Mouse (Mus musculus): Measurements from ENCODE around the gene Dnajb12. TPM values are rescaled to one million over a fixed set of nuclear protein-coding genes. Genes with fewer than 3 reads are reported as not detected.

Dnajb12 gene
- polyA plus RNA-seq, 1 experiment: 86.2 TPM

DNA sequence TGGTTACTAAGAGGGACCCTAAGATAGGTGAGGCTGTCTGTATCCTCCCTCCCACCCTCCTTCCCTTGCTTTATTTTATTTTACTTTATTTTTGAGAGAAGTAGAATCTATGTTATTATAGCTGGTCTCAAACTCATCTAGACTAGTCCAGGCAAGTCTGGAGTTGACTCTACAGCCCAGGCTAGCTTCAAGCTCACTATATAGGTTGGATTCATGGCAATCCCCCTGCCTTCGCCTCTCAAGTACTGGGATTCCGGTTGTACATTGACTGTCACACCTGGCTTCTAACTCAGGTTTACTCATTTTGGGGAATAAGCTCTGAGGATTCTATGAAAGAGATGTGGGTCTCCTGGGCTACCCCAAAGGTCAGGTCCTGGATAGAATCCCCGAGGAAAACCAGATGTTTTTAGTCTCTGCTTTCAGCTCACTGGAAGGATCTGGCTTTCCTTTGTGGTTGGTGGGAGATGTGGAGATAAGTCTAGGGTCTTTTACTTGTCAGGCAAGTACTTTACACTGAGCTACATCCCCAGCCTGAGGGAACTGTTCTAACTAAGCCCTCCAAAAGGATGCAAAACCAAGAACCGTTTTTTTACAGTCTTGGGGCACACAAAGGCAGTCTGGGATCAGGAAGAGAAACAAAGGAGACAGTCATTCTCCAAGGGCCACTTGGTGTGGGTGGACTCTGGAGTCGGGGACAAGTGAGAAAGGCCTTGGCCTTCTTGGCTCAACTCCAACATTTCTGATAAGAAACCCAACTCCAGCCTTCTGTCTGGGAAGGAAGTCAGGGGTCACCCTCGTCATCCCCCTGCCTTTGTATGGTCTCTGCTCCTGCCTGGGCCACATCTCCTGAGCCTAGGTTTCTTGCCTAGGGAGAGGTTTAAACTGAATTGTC, 69.3 kb downstream of the Dnajb12 start:
- peak overlapping the region; percentile 94 for H3K27ac ChIP-seq (ENCODE audit: insufficient read depth, low read depth, low read length)
- peaks cover 25% of the 10 kb centered on the region for H3K4me1 ChIP-seq (ENCODE audit: control insufficient read depth, insufficient read depth, insufficient read length, low read length)
- no peaks in the 10 kb centered on the region for H3K27me3 ChIP-seq (ENCODE audit: control insufficient read depth, insufficient read depth, low read length)
- TF ChIP-seq POLR2A (IDR thresholded peaks at IDR 0.05; ENCODE audit: low read depth, low read length) (no peak), CTCF (IDR thresholded peaks at IDR 0.05; ENCODE audit: extremely low read depth, insufficient read length, insufficient replicate concordance, low read depth, low read length) (no peak)
- WGBS: 22% methylated on average over 6 of the region's 6 CpGs
- no peak overlapping the region for H3K4me3 ChIP-seq (ENCODE audit: low read depth, low read length)
- peaks cover 6% of the 10 kb centered on the region for H3K36me3 ChIP-seq (ENCODE audit: control insufficient read depth, insufficient read depth, low read length)

Other genes starting within 250 kb of the Dnajb12 start
- gene Micu1, start 177.1 kb upstream of the Dnajb12 start, polyA plus RNA-seq (2012; rRNA removed): 71.1 and 134 TPM in 2 replicates
- 21.5 and 35.0 TPM in 2 replicates for gene Ddit4, start 72.3 kb downstream of the Dnajb12 start, polyA plus RNA-seq (2012; rRNA removed)
- gene Ascc1, start 123.2 kb downstream of the Dnajb12 start, polyA plus RNA-seq (2012; rRNA removed): 5.8 and 14.2 TPM in 2 replicates
- gene Anapc16, start 123.6 kb downstream of the Dnajb12 start, polyA plus RNA-seq (2012; rRNA removed): 33.0 and 51.4 TPM in 2 replicates
- gene Spock2, start 226.7 kb downstream of the Dnajb12 start, polyA plus RNA-seq (2012; rRNA removed): 2.6 and 2.8 TPM in 2 replicates